Mouse (Mus musculus) C2C12 (cell line): ENCODE measurements around the gene Tuba1b.
"Not testable (repeated sequence)": the region's sequence is repeated elsewhere in the genome, so short reads cannot be mapped to it uniquely, and the experiment has no call there.

ENCODE experiments used
- CEBPB ChIP-seq: IDR thresholded peaks from one replicate; pipeline ENCODE4 v1.6.1; 2011; ENCODE audit warnings: low read depth, mild to moderate bottlenecking, control low read depth, moderate library complexity
- CTCF ChIP-seq: IDR thresholded peaks from one replicate; pipeline ENCODE4 v1.5.1; 2011; ENCODE audit not compliant: control insufficient read depth, insufficient read depth, insufficient read length
- FOSL1 ChIP-seq: IDR thresholded peaks from one replicate; pipeline ENCODE4 v1.8.0; 2011; ENCODE audit warnings: mild to moderate bottlenecking, low read length; ENCODE audit not compliant: poor library complexity, insufficient read depth, severe bottlenecking
- MAX ChIP-seq: IDR thresholded peaks from one replicate; pipeline ENCODE4 v1.6.1; 2011; ENCODE audit warnings: mild to moderate bottlenecking, control low read depth
- MYOD1 ChIP-seq: IDR thresholded peaks from one replicate; pipeline ENCODE4 v1.6.1; 2011; ENCODE audit warnings: low read depth; ENCODE audit not compliant: control insufficient read depth, insufficient read length
- USF1 ChIP-seq: IDR thresholded peaks from one replicate; pipeline ENCODE4 v1.6.1; 2011; ENCODE audit warnings: low read depth, mild to moderate bottlenecking, control low read depth, moderate library complexity

DNA sequence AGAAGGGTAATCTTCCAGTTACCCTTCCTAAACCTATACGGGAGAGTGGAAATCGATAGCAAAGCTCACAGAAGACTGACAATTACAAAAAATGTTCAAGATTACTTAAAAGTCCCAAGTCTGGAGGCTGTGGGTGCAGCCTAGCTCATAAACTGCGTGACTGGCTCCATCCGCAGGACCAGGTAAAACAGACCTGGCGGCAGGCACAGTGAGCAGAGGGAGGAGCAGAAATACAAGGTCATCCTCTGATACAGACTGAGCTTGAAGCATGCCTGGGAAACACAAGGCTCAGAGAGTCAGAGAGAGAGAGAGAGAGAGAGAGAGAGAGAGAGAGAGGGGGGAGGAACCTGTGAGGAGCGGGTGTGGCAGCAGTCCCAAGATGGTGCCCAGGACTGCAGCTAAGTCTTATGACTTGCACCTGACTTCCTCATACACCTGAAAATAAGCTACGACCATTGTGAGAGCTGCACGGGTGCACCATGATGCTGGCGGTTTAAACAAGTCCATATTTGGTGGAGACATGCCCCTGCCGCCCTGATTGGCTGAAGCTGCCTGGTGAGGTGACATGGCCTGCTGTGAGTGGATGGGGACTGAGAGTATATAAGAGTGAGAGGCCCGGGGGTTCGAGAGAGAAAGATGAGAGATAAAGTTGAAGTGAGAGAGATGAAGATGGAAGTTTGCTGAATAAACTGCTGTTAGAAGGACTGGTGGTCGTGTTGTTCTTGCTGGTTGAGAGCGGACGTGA lies 37.4 kb upstream of the Tuba1b start:
- not testable (repeated sequence) for TF ChIP-seq MYOD1, CTCF, MAX, CEBPB, FOSL1, USF1
